Mouse (Mus musculus) ES-E14 (cell line): ENCODE results near the gene Ndufv3. TPM values are rescaled to one million over a fixed set of nuclear protein-coding genes. Genes with fewer than 3 reads are reported as not detected.

Experiments
- DNase-seq: peaks from one replicate; pipeline ENCODE4 v3.0.0-alpha.2; 2013; ENCODE audit warnings: low read depth, low spot score
- H3K27ac ChIP-seq: 2 replicates; pipeline ENCODE4 v1.5.1; 2012; ENCODE audit warnings: low read depth, mild to moderate bottlenecking, low read length, moderate library complexity, mixed read lengths; ENCODE audit not compliant: poor library complexity, insufficient read depth, severe bottlenecking
- H3K36me3 ChIP-seq: 2 replicates; pipeline ENCODE4 v1.6.1; 2012; ENCODE audit warnings: mild to moderate bottlenecking, low read length, moderate library complexity, mixed read lengths; ENCODE audit not compliant: control insufficient read depth, poor library complexity, insufficient read depth, severe bottlenecking
- H3K4me1 ChIP-seq, 2 experiments: fragments of 150-350 bp in 1 of 2; sonication (generic) in 1 of 2; 2 replicates each; pipeline ENCODE4 v1.6.1; 2012; ENCODE audit warnings: low read length in 2 of 2, mild to moderate bottlenecking in 1 of 2, mixed read lengths in 1 of 2; ENCODE audit not compliant: control insufficient read depth in 2 of 2, insufficient read depth in 2 of 2, poor library complexity in 1 of 2
- H3K4me3 ChIP-seq, 2 experiments: fragments of 150-350 bp in 1 of 2; sonication (generic) in 1 of 2; 2 replicates each; pipeline ENCODE4 v1.5.1; 2012; ENCODE audit warnings: low read length in 2 of 2, low read depth in 1 of 2, mild to moderate bottlenecking in 1 of 2, mixed read lengths in 1 of 2; ENCODE audit not compliant: insufficient read depth in 1 of 2, poor library complexity in 1 of 2, severe bottlenecking in 1 of 2
- H3K9ac ChIP-seq: 2 replicates; pipeline ENCODE4 v1.6.1; 2012; ENCODE audit warnings: low read depth, mild to moderate bottlenecking, low read length, mixed read lengths; ENCODE audit not compliant: poor library complexity, insufficient read depth, severe bottlenecking
- H3K9me3 ChIP-seq: fragments of 150-350 bp; sonication (generic); 2 replicates; pipeline ENCODE4 v1.6.1; 2012; ENCODE audit warnings: low read depth, mild to moderate bottlenecking, low read length; ENCODE audit not compliant: control insufficient read depth, insufficient read depth
- CHD2 ChIP-seq: IDR thresholded peaks from 2 replicates; pipeline ENCODE4 v1.6.1; 2014; ENCODE audit warnings: mild to moderate bottlenecking, low read depth, low read length, inconsistent platforms
- HCFC1 ChIP-seq: IDR thresholded peaks from 2 replicates; pipeline ENCODE4 v1.6.1; 2012; ENCODE audit warnings: low read length, inconsistent platforms, borderline replicate concordance; ENCODE audit not compliant: insufficient read depth
- MAFK ChIP-seq: IDR thresholded peaks from 2 replicates; pipeline ENCODE4 v1.6.1; 2014; ENCODE audit warnings: mild to moderate bottlenecking, low read depth, low read length, inconsistent platforms; ENCODE audit not compliant: insufficient read depth
- ZC3H11A ChIP-seq: IDR thresholded peaks from 2 replicates; pipeline ENCODE4 v1.6.1; 2012; ENCODE audit warnings: low read depth, mild to moderate bottlenecking, inconsistent platforms, low read length, borderline replicate concordance
- ZNF384 ChIP-seq: IDR thresholded peaks from 2 replicates; pipeline ENCODE4 v1.6.1; 2012; ENCODE audit warnings: low read depth, low read length, inconsistent platforms
- in situ Hi-C, 2 experiments: fragments of 600-800 bp; cut with MboI; formaldehyde crosslinking; loops; one replicate each; pipeline ENCODE4 v1.15.1; 2025; ENCODE audit warnings: low sequenced_read_pairs in 2 of 2, inconsistent platforms in 1 of 2; ENCODE audit not compliant: unreplicated experiment in 2 of 2
- total RNA-seq: library from RNA; depleted of rRNA; stranded (reverse); fragments of 300-350 nt; gene quantifications from 2 replicates; pipeline ENCODE4 v1.2.3, GENCODE M21; 2012

Gene Ndufv3
- total RNA-seq, 1 experiment = 206 TPM

GRCm38 (mm10) chr17:31535871-31536629, 16.1 kb downstream of the Ndufv3 start:
- no peak overlapping the region for H3K4me3 ChIP-seq
- H3K27ac ChIP-seq = peak overlapping the region; percentile 41

GRCm38 (mm10) chr17:31540101-31540500, 20.2 kb downstream of the Ndufv3 start:
- Histone ChIP-seq H3K4me1 (peaks cover 0 to 10% of the 10 kb centered on the region in 2 experiments; a peak in 1 of 4 replicates), H3K36me3 (no peaks in the 10 kb centered on the region), H3K9me3 (no peaks in the 10 kb centered on the region), H3K27ac (no peak overlapping the region), H3K9ac (no peak overlapping the region), H3K4me3 (no peak overlapping the region)
- TF ChIP-seq HCFC1 (no peak), CHD2 (no peak), ZNF384 (no peak), MAFK (no peak), ZC3H11A (no peak)
- no peak for DNase-seq
- in situ Hi-C loops = no loop called here

More at GRCm38 (mm10) chr17:31535871-31536629, 16.1 kb downstream of the Ndufv3 start:
- Histone ChIP-seq H3K9me3 (no peaks in the 10 kb centered on the region), H3K9ac (peak overlapping the region; percentile 39), H3K4me1 (peaks cover 0 to 20% of the 10 kb centered on the region in 2 experiments; a peak in 1 of 4 replicates), H3K36me3 (peaks cover 4% of the 10 kb centered on the region; the same call in 1 of the 2 replicates)
- in situ Hi-C loops = no loop called here
- no peak for DNase-seq
- TF ChIP-seq MAFK (no peak), HCFC1 (no peak), ZNF384 (no peak), ZC3H11A (no peak), CHD2 (no peak)

GRCm38 (mm10) chr17:31540809-31541459, 21.0 kb downstream of the Ndufv3 start:
- H3K27ac ChIP-seq = no peak overlapping the region
- H3K9me3 ChIP-seq = no peaks in the 10 kb centered on the region
- TF ChIP-seq CHD2 (no peak), MAFK (no peak), ZNF384 (no peak), ZC3H11A (no peak), HCFC1 (no peak)
- no peak overlapping the region for H3K4me3 ChIP-seq
- H3K9ac ChIP-seq = no peak overlapping the region
- H3K4me1 ChIP-seq = peaks cover 0 to 2% of the 10 kb centered on the region in 2 experiments; a peak in 1 of 4 replicates
- no peaks in the 10 kb centered on the region for H3K36me3 ChIP-seq
- DNase-seq = no peak
- in situ Hi-C loops = no loop called here

DNA sequence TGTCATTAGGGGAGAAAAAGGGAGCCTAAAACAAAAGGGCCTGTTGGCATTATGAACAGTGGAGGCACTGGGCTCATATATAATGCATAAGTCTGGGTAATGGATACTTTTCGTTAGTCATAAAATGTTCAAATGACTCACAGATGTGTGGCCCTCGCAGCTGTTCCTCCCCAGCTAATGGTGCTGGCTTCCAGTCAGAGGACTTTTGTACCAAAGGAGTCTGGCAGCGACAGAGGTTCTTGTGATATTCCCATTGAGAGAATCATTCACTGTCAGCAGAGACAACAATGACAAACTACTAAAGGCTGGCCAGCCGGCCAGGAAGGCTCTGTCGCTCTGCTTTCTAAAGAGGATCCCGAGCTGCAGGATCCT, 21.5 kb downstream of the Ndufv3 start:
- H3K36me3 ChIP-seq = no peaks in the 10 kb centered on the region
- H3K27ac ChIP-seq = no peak overlapping the region
- H3K4me3 ChIP-seq = no peak overlapping the region
- no peaks in the 10 kb centered on the region for H3K4me1 ChIP-seq
- H3K9me3 ChIP-seq = no peaks in the 10 kb centered on the region
- no peak for DNase-seq
- TF ChIP-seq HCFC1 = no peak
- no peak for TF ChIP-seq MAFK
- TF ChIP-seq ZNF384 = no peak
- TF ChIP-seq ZC3H11A = no peak
- TF ChIP-seq CHD2 = no peak
- in situ Hi-C loops = no loop called here
- H3K9ac ChIP-seq = no peak overlapping the region
